Mouse (Mus musculus) embryonic facial prominence, embryonic 10.5 days (tissue): ENCODE data around the gene Tmx2. TPM values are rescaled to one million over a fixed set of nuclear protein-coding genes. Genes with fewer than 3 reads are reported as not detected.

Experiments
- DNase-seq: peaks from one replicate; pipeline ENCODE4 v3.0.0-alpha.2; 2017; ENCODE audit warnings: low spot score
- H3K27ac ChIP-seq: fragments of 300-500 bp; sonication (generic); replicated peaks from 2 replicates; pipeline ENCODE4 v1.5.1; 2016; ENCODE audit warnings: mild to moderate bottlenecking
- H3K27me3 ChIP-seq: fragments of 300-500 bp; sonication (generic); replicated peaks from 2 replicates; pipeline ENCODE4 v1.6.1; 2016; ENCODE audit warnings: low read depth, mild to moderate bottlenecking; ENCODE audit not compliant: poor library complexity, severe bottlenecking
- H3K36me3 ChIP-seq: fragments of 300-500 bp; sonication (generic); replicated peaks from 2 replicates; pipeline ENCODE4 v1.6.1; 2016; ENCODE audit warnings: mild to moderate bottlenecking, moderate library complexity
- H3K4me1 ChIP-seq: fragments of 300-500 bp; sonication (generic); 2 replicates; pipeline ENCODE4 v1.6.1; 2016
- H3K4me3 ChIP-seq: fragments of 300-500 bp; sonication (generic); 2 replicates; pipeline ENCODE4 v1.5.1; 2016; ENCODE audit warnings: mild to moderate bottlenecking, moderate library complexity
- H3K9me3 ChIP-seq: fragments of 300-500 bp; sonication (generic); 2 replicates; pipeline ENCODE4 v1.6.1; 2016; ENCODE audit warnings: mild to moderate bottlenecking
- WGBS: fragments of 180-500 bp; shearing (Covaris S2); methylation state at CpG from one replicate; pipeline ENCODE4 v1.1.7; 2016; 5-methylcytosine and 5-hydroxymethylcytosine counted together
- polyA plus RNA-seq: library from polyadenylated mRNA; unstranded; fragments of >200 nt; fragmentation: Nextera tagmentation; extraction: Ambion mirVana; gene quantifications from 2 replicates; pipeline ENCODE4 v1.2.1, GENCODE M21; 2016

The Tmx2 gene
- polyA plus RNA-seq, 1 experiment from 2014 or later = 135 TPM

DNA sequence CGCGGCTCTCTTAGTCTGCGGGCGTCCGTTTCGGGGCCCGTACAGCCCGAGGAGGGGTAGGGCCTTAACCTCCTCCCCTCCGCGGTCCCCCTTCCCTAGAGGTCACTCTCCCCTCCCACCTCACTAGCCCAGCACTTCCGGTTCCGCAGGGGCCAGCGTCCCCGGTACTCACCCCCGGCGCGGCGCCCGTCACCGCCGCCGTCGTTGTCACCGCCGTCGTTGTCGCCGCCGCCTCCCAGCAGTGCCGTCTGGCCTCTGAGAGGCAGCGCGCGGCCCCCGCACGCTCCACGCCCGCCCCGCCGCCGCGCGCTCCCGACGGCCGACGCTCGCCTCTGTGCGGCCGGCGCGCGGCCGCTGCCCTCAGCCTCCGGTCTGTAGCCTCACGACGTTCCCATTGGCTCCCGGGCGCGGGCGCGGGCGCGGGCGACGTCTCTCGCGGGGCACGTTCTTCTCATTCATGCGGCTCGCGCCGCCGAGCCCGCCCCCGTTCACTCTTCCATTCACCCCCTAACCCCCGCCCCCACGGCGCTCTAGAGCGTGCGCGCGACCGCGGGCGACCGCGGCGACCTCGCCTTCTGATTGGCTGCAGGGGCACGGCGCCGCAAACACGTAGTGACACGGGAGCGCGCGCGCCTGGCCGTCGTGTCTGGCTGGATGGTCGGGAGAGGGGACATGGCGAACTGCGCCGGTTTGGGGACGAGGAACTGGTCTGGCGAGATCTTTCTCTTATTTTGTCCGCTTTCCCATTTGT is 36.0 kb upstream of the Tmx2 start, which contains the start of gene Zdhhc5:
Gene Zdhhc5, minus strand, starts transcription at position 370 of the 751 bp plus-strand sequence.
- Histone ChIP-seq H3K27me3 (no peaks in the 10 kb centered on the region), H3K9me3 (no peaks in the 10 kb centered on the region), H3K4me1 (peaks cover 24% of the 10 kb centered on the region), H3K27ac (peak within 1 kb of the TSS; percentile 96), H3K36me3 (peaks cover 14% of the 10 kb centered on the region), H3K4me3 (peak within 1 kb of the TSS; percentile 96)
- peak; percentile 99 for DNase-seq
- under 1% methylated on average over 107 of the region's 107 CpGs for WGBS

GRCm38 (mm10) chr2:84714422-84714810 is 35.5 kb upstream of the Tmx2 start:
- H3K9me3 ChIP-seq = no peaks in the 10 kb centered on the region
- H3K36me3 ChIP-seq = peaks cover 20% of the 10 kb centered on the region
- under 1% methylated on average over 26 of the region's 26 CpGs for WGBS
- peak overlapping the region; percentile 96 for H3K27ac ChIP-seq
- H3K4me1 ChIP-seq = peaks cover 24% of the 10 kb centered on the region
- no peak for DNase-seq
- H3K4me3 ChIP-seq = peak overlapping the region; percentile 96
- H3K27me3 ChIP-seq = no peaks in the 10 kb centered on the region

- H3K4me3 ChIP-seq = no peak overlapping the region
- 92% methylated on average over 2 of the region's 2 CpGs for WGBS
- DNase-seq = no peak
- H3K9me3 ChIP-seq = no peaks in the 10 kb centered on the region
- no peaks in the 10 kb centered on the region for H3K27me3 ChIP-seq
- peaks cover 45% of the 10 kb centered on the region for H3K36me3 ChIP-seq
- H3K4me1 ChIP-seq = peaks cover 26% of the 10 kb centered on the region
- H3K27ac ChIP-seq = no peak overlapping the region
Measured at GRCm38 (mm10) chr2:84711898-84712297, 33.0 kb upstream of the Tmx2 start.

GRCm38 (mm10) chr2:84707523-84707922 is 28.6 kb upstream of the Tmx2 start:
- Histone ChIP-seq H3K27ac (no peak overlapping the region), H3K36me3 (peaks cover 86% of the 10 kb centered on the region), H3K4me3 (no peak overlapping the region), H3K9me3 (no peaks in the 10 kb centered on the region), H3K27me3 (no peaks in the 10 kb centered on the region), H3K4me1 (peaks cover 4% of the 10 kb centered on the region; the same call in 1 of the 2 replicates)
- DNase-seq = no peak
- WGBS = 64% methylated on average over 1 of the region's 1 CpGs

DNA sequence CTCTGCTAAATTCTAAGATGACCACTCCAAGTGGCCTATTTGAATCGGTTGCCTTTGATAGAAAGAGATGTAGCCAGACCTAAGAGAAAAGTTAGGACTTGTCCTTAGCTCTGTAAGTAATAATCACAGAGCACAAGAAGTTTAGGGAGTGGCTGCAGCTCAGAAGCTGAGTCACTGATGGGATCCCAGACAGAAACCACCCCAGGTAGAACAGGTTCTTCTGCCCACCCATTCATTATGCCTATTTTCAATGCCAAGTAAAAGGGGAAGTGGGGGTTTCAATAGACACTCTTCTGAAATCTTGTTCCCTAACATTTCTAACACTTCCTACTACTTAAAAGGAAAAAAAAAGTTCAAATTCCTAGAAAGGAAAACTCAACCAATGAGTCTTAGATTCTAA is 26.4 kb upstream of the Tmx2 start:
- Histone ChIP-seq H3K4me1 (peaks cover 4% of the 10 kb centered on the region; the same call in 1 of the 2 replicates), H3K27me3 (no peaks in the 10 kb centered on the region), H3K27ac (no peak overlapping the region), H3K4me3 (no peak overlapping the region), H3K9me3 (no peaks in the 10 kb centered on the region), H3K36me3 (peaks cover 94% of the 10 kb centered on the region)
- WGBS = 93% methylated on average over 1 of the region's 1 CpGs
- no peak for DNase-seq

DNA sequence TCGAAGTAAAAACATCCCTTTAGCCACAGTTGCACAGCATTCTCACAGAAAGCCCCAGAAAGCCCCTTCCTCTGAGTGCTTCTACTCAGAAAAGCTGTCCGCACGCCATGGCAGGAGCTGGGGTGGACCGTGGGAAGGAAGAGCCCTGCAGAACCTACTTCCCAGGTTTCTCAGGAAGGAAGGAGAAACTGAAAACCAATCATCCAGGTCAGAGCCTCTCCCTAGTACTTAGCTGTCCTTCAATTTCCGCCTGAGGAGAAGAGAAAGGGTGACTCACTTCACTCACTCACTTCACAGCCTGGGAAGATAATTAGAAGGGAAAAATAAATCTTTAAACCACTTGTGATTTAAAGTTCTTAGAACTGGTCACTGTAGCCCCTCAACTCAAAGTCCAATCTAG is 25.4 kb upstream of the Tmx2 start:
- 76% methylated on average over 5 of the region's 5 CpGs for WGBS
- DNase-seq = no peak
- Histone ChIP-seq H3K4me1 (peaks cover 4% of the 10 kb centered on the region; the same call in 1 of the 2 replicates), H3K9me3 (no peaks in the 10 kb centered on the region), H3K27me3 (no peaks in the 10 kb centered on the region), H3K36me3 (peaks cover 94% of the 10 kb centered on the region), H3K27ac (no peak overlapping the region), H3K4me3 (no peak overlapping the region)

GRCm38 (mm10) chr2:84703497-84703896 is 24.6 kb upstream of the Tmx2 start:
- no peak overlapping the region for H3K4me3 ChIP-seq
- no peaks in the 10 kb centered on the region for H3K9me3 ChIP-seq
- peaks cover 4% of the 10 kb centered on the region; the same call in 1 of the 2 replicates for H3K4me1 ChIP-seq
- H3K27me3 ChIP-seq = no peaks in the 10 kb centered on the region
- no peak for DNase-seq
- 92% methylated on average over 1 of the region's 1 CpGs for WGBS
- peaks cover 94% of the 10 kb centered on the region for H3K36me3 ChIP-seq
- no peak overlapping the region for H3K27ac ChIP-seq

- Histone ChIP-seq H3K36me3 (peaks cover 98% of the 10 kb centered on the region), H3K4me1 (no peaks in the 10 kb centered on the region), H3K27me3 (no peaks in the 10 kb centered on the region), H3K9me3 (no peaks in the 10 kb centered on the region), H3K27ac (no peak overlapping the region), H3K4me3 (no peak overlapping the region)
- DNase-seq = no peak
- 89% methylated on average over 5 of the region's 5 CpGs for WGBS
Measured at GRCm38 (mm10) chr2:84695007-84695695, 16.2 kb upstream of the Tmx2 start.

- H3K9me3 ChIP-seq = no peaks in the 10 kb centered on the region
- 91% methylated on average over 12 of the region's 12 CpGs for WGBS
- DNase-seq = no peak
- H3K36me3 ChIP-seq = peaks cover 97% of the 10 kb centered on the region
- no peak overlapping the region for H3K27ac ChIP-seq
- H3K4me1 ChIP-seq = no peaks in the 10 kb centered on the region
- H3K27me3 ChIP-seq = no peaks in the 10 kb centered on the region
- H3K4me3 ChIP-seq = no peak overlapping the region
Measured at GRCm38 (mm10) chr2:84690050-84690449, 11.1 kb upstream of the Tmx2 start.

GRCm38 (mm10) chr2:84688080-84688844 is 9.3 kb upstream of the Tmx2 start:
- Histone ChIP-seq H3K27ac (no peak overlapping the region), H3K9me3 (no peaks in the 10 kb centered on the region), H3K27me3 (no peaks in the 10 kb centered on the region), H3K4me1 (no peaks in the 10 kb centered on the region), H3K4me3 (no peak overlapping the region), H3K36me3 (peaks cover 97% of the 10 kb centered on the region)
- WGBS = 85% methylated on average over 2 of the region's 2 CpGs
- no peak for DNase-seq

GRCm38 (mm10) chr2:84682605-84683183 is 3.8 kb upstream of the Tmx2 start:
- peaks cover 9% of the 10 kb centered on the region for H3K4me1 ChIP-seq
- H3K27me3 ChIP-seq = no peaks in the 10 kb centered on the region
- 81% methylated on average over 6 of the region's 6 CpGs for WGBS
- H3K9me3 ChIP-seq = no peaks in the 10 kb centered on the region
- no peak overlapping the region for H3K27ac ChIP-seq
- no peak for DNase-seq
- H3K4me3 ChIP-seq = no peak overlapping the region
- H3K36me3 ChIP-seq = peaks cover 75% of the 10 kb centered on the region
